Comparison of ENCODE assay signal across 11 mouse cellular contexts in genomic region chr5:66327949-66328726, GRCm38 (mm10).
A peak's percentile ranks its signal among the peaks of the same experiment; 100 is the strongest.
DNase-seq lines count a peak whose midpoint lies in the region; ATAC-seq and TF ChIP-seq lines count a peak whose summit lies in the region.
"Had no signal": no experiment of that assay in that cellular context is flagged by ENCODE, and none has a peak within 500 bp of the region (broad histone marks: within the 10 kb centered on the region; RNA-seq: fewer than 3 reads in every experiment).

No protein-coding gene starts in this region.

- H3K9me3 ChIP-seq in heart, embryonic 13.5 days = no peaks in the 10 kb centered on the region
- no peaks in the 10 kb centered on the region for H3K9me3 ChIP-seq in neural tube, embryonic 11.5 days (ENCODE audit: control insufficient read depth, low read length)
- no peaks in the 10 kb centered on the region for H3K9me3 ChIP-seq in hindbrain, embryonic 14.5 days (ENCODE audit: control insufficient read depth, low read length)
- H3K9me3 ChIP-seq in neural tube, embryonic 13.5 days = no peaks in the 10 kb centered on the region
- H3K9me3 ChIP-seq: liver, embryonic 15.5 days had no signal

- H3K27me3 ChIP-seq in heart, embryonic 13.5 days (replicated peaks) = no peaks in the 10 kb centered on the region
- no peaks in the 10 kb centered on the region for H3K27me3 ChIP-seq in neural tube, embryonic 11.5 days (ENCODE audit: control insufficient read depth, insufficient read depth, low read length)
- H3K27me3 ChIP-seq in hindbrain, embryonic 14.5 days (ENCODE audit: control insufficient read depth, insufficient read depth, low read length) = no peaks in the 10 kb centered on the region
- H3K27me3 ChIP-seq in neural tube, embryonic 13.5 days = no peaks in the 10 kb centered on the region
- no peaks in the 10 kb centered on the region for H3K27me3 ChIP-seq in cerebellum, adult 2 months (ENCODE audit: control insufficient read depth, insufficient read depth, low read length)
- H3K27me3 ChIP-seq: liver, embryonic 15.5 days had no signal

- 32% methylated on average over 19 of the region's 19 CpGs for WGBS in heart, embryonic 13.5 days
- 41% methylated on average over 19 of the region's 19 CpGs for WGBS in neural tube, embryonic 11.5 days
- WGBS in hindbrain, embryonic 14.5 days = 10% methylated on average over 19 of the region's 19 CpGs
- 22% methylated on average over 19 of the region's 19 CpGs for WGBS in neural tube, embryonic 13.5 days
- 53% methylated on average over 19 of the region's 19 CpGs for WGBS in cerebellum, adult 2 months

- H3K4me3 ChIP-seq in heart, embryonic 13.5 days = no peak overlapping the region
- no peak overlapping the region for H3K4me3 ChIP-seq in neural tube, embryonic 11.5 days (ENCODE audit: low read depth, low read length)
- H3K4me3 ChIP-seq in hindbrain, embryonic 14.5 days (replicated peaks; ENCODE audit: low read length) = peak overlapping the region; percentile 3; the same call in 1 of the 2 replicates
- H3K4me3 ChIP-seq in neural tube, embryonic 13.5 days = peak overlapping the region; percentile 14
- no peak overlapping the region for H3K4me3 ChIP-seq in cerebellum, adult 2 months (replicated peaks; ENCODE audit: insufficient read depth, low read depth, low read length)
- H3K4me3 ChIP-seq: liver, embryonic 15.5 days had no signal

- no peak for TF ChIP-seq CTCF in cerebellum, adult 2 months (IDR thresholded peaks at IDR 0.05; ENCODE audit: borderline replicate concordance, insufficient read depth, low read depth, low read length)

- H3K9ac ChIP-seq in heart, embryonic 13.5 days = peak overlapping the region; percentile 38; the same call in 1 of the 2 replicates
- no peak overlapping the region for H3K9ac ChIP-seq in neural tube, embryonic 11.5 days (ENCODE audit: low read length)
- peak overlapping the region; percentile 41 for H3K9ac ChIP-seq in hindbrain, embryonic 14.5 days
- peak overlapping the region; percentile 48 for H3K9ac ChIP-seq in neural tube, embryonic 13.5 days
- H3K9ac ChIP-seq: liver, embryonic 15.5 days had no signal

- peaks cover 52% of the 10 kb centered on the region for H3K4me1 ChIP-seq in heart, embryonic 13.5 days
- H3K4me1 ChIP-seq in neural tube, embryonic 11.5 days (ENCODE audit: control insufficient read depth, insufficient read depth, low read length) = peaks cover 10% of the 10 kb centered on the region; the same call in 1 of the 2 replicates
- H3K4me1 ChIP-seq in hindbrain, embryonic 14.5 days (replicated peaks; ENCODE audit: control insufficient read depth, insufficient read depth, low read length) = peaks cover 24% of the 10 kb centered on the region
- H3K4me1 ChIP-seq in neural tube, embryonic 13.5 days (replicated peaks) = peaks cover 29% of the 10 kb centered on the region
- peaks cover 14% of the 10 kb centered on the region for H3K4me1 ChIP-seq in cerebellum, adult 2 months (ENCODE audit: control insufficient read depth, insufficient read depth, low read length)
- H3K4me1 ChIP-seq: liver, embryonic 15.5 days had no signal

- peak overlapping the region; percentile 55 for H3K4me2 ChIP-seq in heart, embryonic 13.5 days
- H3K4me2 ChIP-seq in neural tube, embryonic 11.5 days (ENCODE audit: low read depth) = peak overlapping the region; percentile 31
- H3K4me2 ChIP-seq in hindbrain, embryonic 14.5 days (replicated peaks) = peak overlapping the region; percentile 41
- H3K4me2 ChIP-seq in neural tube, embryonic 13.5 days = peak overlapping the region; percentile 46
- H3K4me2 ChIP-seq: liver, embryonic 15.5 days had no signal

- no peaks in the 10 kb centered on the region for H3K36me3 ChIP-seq in heart, embryonic 13.5 days
- no peaks in the 10 kb centered on the region for H3K36me3 ChIP-seq in neural tube, embryonic 11.5 days (ENCODE audit: control insufficient read depth, insufficient read depth, low read length)
- no peaks in the 10 kb centered on the region for H3K36me3 ChIP-seq in hindbrain, embryonic 14.5 days (replicated peaks; ENCODE audit: control insufficient read depth, insufficient read depth)
- H3K36me3 ChIP-seq in neural tube, embryonic 13.5 days = no peaks in the 10 kb centered on the region
- H3K36me3 ChIP-seq: liver, embryonic 15.5 days had no signal

- no peak for DNase-seq in heart, adult 11 months
- peak; percentile 60 for DNase-seq in neural tube, embryonic 11.5 days (ENCODE audit: low spot score)
- no peak for DNase-seq in neural tube, embryonic 10.5 days (ENCODE audit: extremely low spot score, low spot score)
- DNase-seq in hindbrain, embryonic 14.5 days (ENCODE audit: low spot score) = peak; percentile 71
- no peak for DNase-seq in urinary bladder, postnatal 4 days (ENCODE audit: low spot score in 2 of 2)
- no peak for DNase-seq in cerebellum, adult 2 months
- DNase-seq: heart, adult 18-20 months; thymus, postnatal 36 days had no signal

- no peak for ATAC-seq in heart, embryonic 13.5 days (ENCODE audit: extremely low read depth, insufficient number of reproducible peaks, low FRiP score, low TSS enrichment)
- peak; percentile 89 for ATAC-seq in neural tube, embryonic 11.5 days (ENCODE audit: insufficient read depth, low FRiP score, low TSS enrichment)
- peak; percentile 86 for ATAC-seq in hindbrain, embryonic 14.5 days (ENCODE audit: low FRiP score)
- peak; percentile 89 for ATAC-seq in neural tube, embryonic 13.5 days (ENCODE audit: low read depth)

- no peak overlapping the region for H3K27ac ChIP-seq in heart, embryonic 13.5 days (replicated peaks)
- H3K27ac ChIP-seq in neural tube, embryonic 11.5 days (ENCODE audit: low read depth, low read length) = peak overlapping the region; percentile 53; the same call in 1 of the 2 replicates
- H3K27ac ChIP-seq in hindbrain, embryonic 14.5 days = peak overlapping the region; percentile 79
- peak overlapping the region; percentile 76 for H3K27ac ChIP-seq in neural tube, embryonic 13.5 days (replicated peaks)
- H3K27ac ChIP-seq in cerebellum, adult 2 months (ENCODE audit: insufficient read depth, low read length) = no peak overlapping the region
- H3K27ac ChIP-seq: liver, embryonic 15.5 days had no signal

- TF ChIP-seq POLR2A in cerebellum, adult 2 months (IDR thresholded peaks at IDR 0.05; ENCODE audit: borderline replicate concordance, insufficient read depth, low read length) = no peak

Comparison
In these comparisons a context has a peak if more than half of its experiments do, and no peak if none do; other contexts are left out.
1. H3K4me3 ChIP-seq: peak in hindbrain, embryonic 14.5 days (single experiment) and neural tube, embryonic 13.5 days (single experiment); none in heart, embryonic 13.5 days (single experiment), neural tube, embryonic 11.5 days (single experiment) and cerebellum, adult 2 months (single experiment).
2. DNase-seq: peak in neural tube, embryonic 11.5 days (single experiment) and hindbrain, embryonic 14.5 days (single experiment); none in heart, adult 11 months (single experiment), neural tube, embryonic 10.5 days (single experiment), urinary bladder, postnatal 4 days (0 of 2) and cerebellum, adult 2 months (0 of 2).
3. H3K27ac ChIP-seq: peak in neural tube, embryonic 11.5 days (single experiment), hindbrain, embryonic 14.5 days (single experiment) and neural tube, embryonic 13.5 days (single experiment); none in heart, embryonic 13.5 days (single experiment) and cerebellum, adult 2 months (single experiment).
4. Peak in every context shown above with its lines, with median percentiles within 50 percentile points of each other: H3K4me2 ChIP-seq.